Mouse (Mus musculus) urinary bladder, postnatal 25 days (tissue): ENCODE data around the gene Stox2.

ENCODE experiments used
- DNase-seq: peaks from one replicate; pipeline ENCODE4 v3.0.0; 2022; ENCODE audit warnings: low spot score

Gene Stox2

GRCm38 (mm10) chr8:47182292-47182691, 263.9 kb downstream of the Stox2 start:
- DNase-seq, result no peak

- no peak for DNase-seq
These were observed 265.0 kb downstream of the Stox2 start for GRCm38 (mm10) chr8:47181032-47181698.

GRCm38 (mm10) chr8:47180181-47180580, 266.0 kb downstream of the Stox2 start:
- DNase-seq, result no peak

GRCm38 (mm10) chr8:47178785-47179184, 267.4 kb downstream of the Stox2 start:
- DNase-seq, result no peak

GRCm38 (mm10) chr8:47173823-47174222, 272.3 kb downstream of the Stox2 start:
- no peak for DNase-seq

- DNase-seq, result no peak
These were observed 273.3 kb downstream of the Stox2 start for GRCm38 (mm10) chr8:47172848-47173247.

GRCm38 (mm10) chr8:47160688-47161087, 285.5 kb downstream of the Stox2 start:
- DNase-seq, result no peak

GRCm38 (mm10) chr8:47154521-47154920, 291.6 kb downstream of the Stox2 start:
- DNase-seq, result no peak

- no peak for DNase-seq
These were observed 300.9 kb downstream of the Stox2 start for GRCm38 (mm10) chr8:47145258-47145657.

- no peak for DNase-seq
These were observed 310.1 kb downstream of the Stox2 start for GRCm38 (mm10) chr8:47136047-47136446.

GRCm38 (mm10) chr8:47135586-47135985, 310.6 kb downstream of the Stox2 start:
- DNase-seq, result no peak

- no peak for DNase-seq
These were observed 311.4 kb downstream of the Stox2 start for GRCm38 (mm10) chr8:47134736-47135135.

- DNase-seq, result no peak
These were observed 312.8 kb downstream of the Stox2 start for GRCm38 (mm10) chr8:47133381-47133780.
